Mouse (Mus musculus): ENCODE data around the gene Mad1l1. TPM values are rescaled to one million over a fixed set of nuclear protein-coding genes. Genes with fewer than 3 reads are reported as not detected.

The Mad1l1 gene
- polyA plus RNA-seq, 1 experiment from 2014 or later = 32.2 TPM

DNA sequence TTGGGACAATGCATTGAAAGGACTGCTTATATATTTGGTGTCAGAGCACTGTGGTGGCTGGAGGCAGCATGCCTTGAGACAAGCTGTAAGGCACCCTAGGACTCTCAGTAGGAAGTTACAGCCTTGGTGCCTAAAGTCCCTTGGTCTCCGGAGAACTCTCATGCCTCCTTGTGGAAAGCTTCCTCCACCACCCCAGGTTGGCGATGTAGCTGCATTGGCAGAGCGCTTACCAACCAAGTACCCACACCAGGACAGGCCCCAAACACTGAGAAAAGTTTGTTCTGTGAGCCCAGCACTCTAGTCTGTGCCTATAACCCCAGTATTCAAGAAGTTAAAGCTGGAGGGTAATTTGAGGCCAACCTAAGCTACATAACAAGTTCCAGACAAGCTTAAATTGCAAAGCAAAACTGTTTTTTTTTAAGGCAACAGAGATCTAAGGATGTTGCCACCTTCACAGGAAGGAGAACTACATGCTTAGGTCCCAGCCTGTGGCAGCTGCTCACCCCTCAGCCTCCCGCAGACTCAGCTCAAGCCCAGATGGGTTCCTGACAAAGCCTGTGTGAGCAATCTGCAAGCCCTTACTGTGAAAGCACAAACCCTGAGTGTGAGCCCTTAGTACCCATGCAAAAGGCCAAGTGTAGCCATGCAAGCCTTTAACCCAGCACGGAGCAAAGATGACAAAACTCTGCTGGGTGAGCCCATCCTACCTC is 50.2 kb downstream of the Mad1l1 start:
- H3K27ac ChIP-seq (ENCODE audit: low read depth, low read length) = no peak overlapping the region
- no peaks in the 10 kb centered on the region for H3K9me3 ChIP-seq (ENCODE audit: control insufficient read depth, low read length)
- H3K4me3 ChIP-seq (ENCODE audit: low read length) = no peak overlapping the region
- H3K9ac ChIP-seq (ENCODE audit: low read depth, low read length) = no peak overlapping the region
- H3K27me3 ChIP-seq (replicated peaks; ENCODE audit: control insufficient read depth, insufficient read depth, low read length) = no peaks in the 10 kb centered on the region
- H3K4me1 ChIP-seq (ENCODE audit: control insufficient read depth, insufficient read depth, low read depth, low read length) = no peaks in the 10 kb centered on the region
- no peak overlapping the region for H3K4me2 ChIP-seq (ENCODE audit: low read length)
- H3K36me3 ChIP-seq (ENCODE audit: control insufficient read depth, insufficient read depth, low read length) = no peaks in the 10 kb centered on the region
- no peak for ATAC-seq
- WGBS = 89% methylated on average over 5 of the region's 5 CpGs

DNA sequence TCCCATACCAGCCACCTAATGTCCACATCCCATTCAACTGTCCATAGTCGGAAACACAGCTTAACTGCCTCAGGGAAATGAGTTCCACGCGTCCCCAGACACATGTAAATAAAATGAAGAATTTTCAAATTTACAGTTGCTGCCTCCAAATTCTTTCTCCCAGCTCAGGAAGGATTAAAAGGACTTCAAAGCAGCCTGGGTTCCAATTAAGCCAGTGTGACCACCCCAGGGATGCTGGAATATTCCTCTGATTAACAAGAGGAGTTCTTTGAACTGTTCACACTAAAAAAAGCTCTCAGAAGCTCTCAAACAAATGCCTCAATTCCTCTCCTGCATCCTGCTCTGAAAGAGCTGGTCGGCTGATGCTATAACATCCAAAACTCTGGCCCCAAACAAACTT is 53.0 kb downstream of the Mad1l1 start:
- ATAC-seq = no peak
- Histone ChIP-seq H3K4me2 (ENCODE audit: low read length) (no peak overlapping the region), H3K9ac (ENCODE audit: low read depth, low read length) (no peak overlapping the region), H3K4me3 (ENCODE audit: low read length) (no peak overlapping the region), H3K9me3 (ENCODE audit: control insufficient read depth, low read length) (no peaks in the 10 kb centered on the region), H3K36me3 (ENCODE audit: control insufficient read depth, insufficient read depth, low read length) (no peaks in the 10 kb centered on the region), H3K27me3 (replicated peaks; ENCODE audit: control insufficient read depth, insufficient read depth, low read length) (no peaks in the 10 kb centered on the region), H3K4me1 (ENCODE audit: control insufficient read depth, insufficient read depth, low read depth, low read length) (peaks cover 16% of the 10 kb centered on the region), H3K27ac (ENCODE audit: low read depth, low read length) (no peak overlapping the region)
- WGBS = 72% methylated on average over 4 of the region's 4 CpGs

DNA sequence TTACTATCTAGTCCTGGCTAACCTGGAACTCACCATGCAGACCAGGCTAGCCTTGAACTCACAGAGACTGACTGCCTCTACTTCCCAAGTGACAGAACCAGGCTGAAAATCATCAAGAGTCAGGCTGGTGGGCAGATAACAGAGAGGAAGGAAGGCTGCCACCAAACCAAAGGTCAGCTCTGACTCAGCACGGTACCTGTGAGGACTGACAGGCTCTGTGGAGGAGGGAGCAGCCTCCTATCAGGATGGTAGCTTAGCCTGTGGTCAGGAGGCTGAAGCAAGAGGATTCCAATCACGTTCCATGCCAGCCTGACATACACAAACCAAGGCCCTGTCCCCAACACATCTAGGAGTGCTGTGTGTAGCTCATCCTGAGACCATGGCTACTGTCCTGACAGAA is 54.3 kb downstream of the Mad1l1 start:
- Histone ChIP-seq H3K9me3 (ENCODE audit: control insufficient read depth, low read length) (no peaks in the 10 kb centered on the region), H3K36me3 (ENCODE audit: control insufficient read depth, insufficient read depth, low read length) (no peaks in the 10 kb centered on the region), H3K27ac (ENCODE audit: low read depth, low read length) (no peak overlapping the region), H3K27me3 (replicated peaks; ENCODE audit: control insufficient read depth, insufficient read depth, low read length) (no peaks in the 10 kb centered on the region), H3K4me2 (ENCODE audit: low read length) (no peak overlapping the region), H3K9ac (ENCODE audit: low read depth, low read length) (no peak overlapping the region), H3K4me3 (ENCODE audit: low read length) (no peak overlapping the region), H3K4me1 (ENCODE audit: control insufficient read depth, insufficient read depth, low read depth, low read length) (peaks cover 16% of the 10 kb centered on the region)
- 89% methylated on average over 2 of the region's 2 CpGs for WGBS
- ATAC-seq = no peak

DNA sequence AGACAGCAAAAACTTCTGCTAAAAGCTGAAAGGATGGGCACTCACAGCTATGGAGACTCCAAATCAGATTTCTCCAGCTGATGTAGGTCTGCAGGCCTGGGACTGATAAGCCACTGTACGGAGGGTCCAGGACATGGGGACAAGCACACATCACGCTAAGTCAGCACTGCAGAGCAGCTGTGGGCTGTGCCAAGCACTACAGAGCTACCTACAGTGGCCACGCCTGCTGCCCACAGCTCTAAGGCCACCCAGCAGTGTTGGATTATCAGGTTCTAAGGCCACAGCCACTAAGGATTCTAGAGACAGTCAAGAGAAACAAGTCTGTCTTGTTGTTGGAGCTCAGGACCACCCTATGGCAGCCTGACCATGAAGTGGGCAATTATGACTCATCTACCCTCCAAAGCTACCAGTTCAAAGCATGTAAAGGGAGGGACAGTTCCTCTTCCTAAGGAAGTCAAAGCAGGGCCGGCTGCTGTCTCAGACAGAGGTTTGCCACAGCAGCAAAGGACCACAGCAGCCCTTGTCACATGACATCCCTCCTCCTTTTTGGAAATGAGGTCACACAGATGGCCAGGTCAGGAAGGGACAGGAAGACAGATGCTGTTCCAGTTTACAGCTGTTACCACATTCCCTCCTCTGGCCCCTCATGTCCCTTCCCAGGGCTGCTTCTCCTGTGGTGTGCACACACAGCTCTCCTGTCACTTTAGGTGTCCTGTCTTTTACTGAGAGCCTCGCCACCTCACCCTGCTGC is 56.4 kb downstream of the Mad1l1 start:
- Histone ChIP-seq H3K36me3 (ENCODE audit: control insufficient read depth, insufficient read depth, low read length) (no peaks in the 10 kb centered on the region), H3K4me1 (ENCODE audit: control insufficient read depth, insufficient read depth, low read depth, low read length) (peaks cover 16% of the 10 kb centered on the region), H3K4me3 (ENCODE audit: low read length) (no peak overlapping the region), H3K27ac (ENCODE audit: low read depth, low read length) (peak overlapping the region; percentile 55), H3K4me2 (ENCODE audit: low read length) (no peak overlapping the region), H3K27me3 (replicated peaks; ENCODE audit: control insufficient read depth, insufficient read depth, low read length) (no peaks in the 10 kb centered on the region), H3K9me3 (ENCODE audit: control insufficient read depth, low read length) (no peaks in the 10 kb centered on the region), H3K9ac (ENCODE audit: low read depth, low read length) (0 out of 2 replicates have a peak overlapping the region, but pooled peaks have one; percentile 13)
- 68% methylated on average over 5 of the region's 5 CpGs for WGBS
- ATAC-seq = peak; percentile 58

DNA sequence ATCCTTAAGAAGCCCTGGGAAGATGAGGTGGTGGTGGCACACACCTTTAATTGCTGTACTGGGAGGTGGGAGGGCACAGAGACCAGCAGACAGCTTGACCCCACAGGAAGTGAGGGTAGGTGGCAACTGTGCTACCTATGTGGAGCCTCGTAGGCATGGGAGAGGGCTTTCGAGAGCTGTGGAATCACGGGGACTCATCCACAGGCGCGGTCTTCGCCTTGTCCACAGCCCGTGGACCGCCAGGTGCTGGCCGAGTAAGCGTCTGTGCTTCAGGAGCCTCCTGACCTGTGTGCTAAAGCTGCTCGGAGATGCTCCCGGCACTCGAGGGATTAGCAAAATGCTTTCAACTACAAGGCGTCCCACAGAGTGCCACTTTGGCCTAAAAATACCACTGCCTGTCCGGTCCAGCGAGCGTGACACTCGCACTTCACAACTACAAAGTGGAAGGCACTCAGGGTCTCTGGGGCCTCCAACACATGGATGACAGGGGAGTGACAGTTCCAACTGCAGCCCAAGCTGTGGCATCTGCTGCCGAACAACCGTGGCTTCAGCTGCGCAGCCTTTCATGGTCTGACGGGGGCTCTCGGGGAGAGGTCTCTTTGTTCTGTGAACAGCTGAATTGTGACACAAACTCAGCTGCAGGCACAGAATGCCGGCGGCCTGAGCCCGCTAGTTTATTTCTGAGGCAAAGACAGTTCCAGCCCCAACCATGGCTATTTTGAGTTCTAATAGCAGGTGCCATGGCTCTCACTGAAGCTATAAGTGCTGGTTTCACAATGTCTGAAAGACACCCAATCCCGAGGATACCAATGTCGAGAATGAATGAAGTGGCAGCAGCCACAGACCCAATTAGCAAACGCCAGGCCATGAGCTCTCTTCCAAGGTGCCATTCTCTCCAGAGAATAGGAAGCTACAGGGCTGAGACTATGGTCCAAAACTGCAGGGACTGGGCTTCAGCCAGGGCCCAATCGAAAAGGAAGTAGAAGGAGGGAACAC is 57.3 kb downstream of the Mad1l1 start:
- Histone ChIP-seq H3K9ac (ENCODE audit: low read depth, low read length) (peak overlapping the region; percentile 13; the same call in 1 of the 2 replicates), H3K4me3 (ENCODE audit: low read length) (no peak overlapping the region), H3K27me3 (replicated peaks; ENCODE audit: control insufficient read depth, insufficient read depth, low read length) (no peaks in the 10 kb centered on the region), H3K27ac (ENCODE audit: low read depth, low read length) (peak overlapping the region; percentile 55), H3K4me1 (ENCODE audit: control insufficient read depth, insufficient read depth, low read depth, low read length) (peaks cover 16% of the 10 kb centered on the region), H3K9me3 (ENCODE audit: control insufficient read depth, low read length) (no peaks in the 10 kb centered on the region), H3K4me2 (ENCODE audit: low read length) (no peak overlapping the region), H3K36me3 (ENCODE audit: control insufficient read depth, insufficient read depth, low read length) (no peaks in the 10 kb centered on the region)
- ATAC-seq = peak; percentile 76
- 24% methylated on average over 30 of the region's 30 CpGs for WGBS

DNA sequence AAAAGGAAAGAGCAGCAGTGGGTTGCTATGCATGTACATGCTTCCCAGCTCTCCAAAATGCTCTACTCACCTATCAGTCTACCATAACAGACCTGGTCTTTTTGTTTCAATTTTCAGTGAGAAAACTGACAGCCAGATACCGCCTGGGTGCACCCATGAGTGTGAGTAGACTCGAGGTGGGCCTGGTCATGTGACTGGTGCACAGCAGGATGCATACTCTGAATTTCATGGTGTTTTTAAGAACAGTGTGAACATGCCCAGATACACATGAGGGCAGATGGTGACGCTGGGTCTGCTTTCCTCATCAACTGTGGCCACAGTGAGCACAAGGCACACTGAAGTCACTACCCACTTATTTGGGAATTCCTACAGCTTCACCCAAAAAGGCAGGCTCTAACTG is 59.0 kb downstream of the Mad1l1 start:
- Histone ChIP-seq H3K4me3 (ENCODE audit: low read length) (no peak overlapping the region), H3K27ac (ENCODE audit: low read depth, low read length) (no peak overlapping the region), H3K4me1 (ENCODE audit: control insufficient read depth, insufficient read depth, low read depth, low read length) (peaks cover 16% of the 10 kb centered on the region), H3K4me2 (ENCODE audit: low read length) (no peak overlapping the region), H3K36me3 (ENCODE audit: control insufficient read depth, insufficient read depth, low read length) (no peaks in the 10 kb centered on the region), H3K9ac (ENCODE audit: low read depth, low read length) (no peak overlapping the region), H3K9me3 (ENCODE audit: control insufficient read depth, low read length) (no peaks in the 10 kb centered on the region), H3K27me3 (replicated peaks; ENCODE audit: control insufficient read depth, insufficient read depth, low read length) (no peaks in the 10 kb centered on the region)
- no peak for ATAC-seq
- WGBS = 69% methylated on average over 3 of the region's 3 CpGs

DNA sequence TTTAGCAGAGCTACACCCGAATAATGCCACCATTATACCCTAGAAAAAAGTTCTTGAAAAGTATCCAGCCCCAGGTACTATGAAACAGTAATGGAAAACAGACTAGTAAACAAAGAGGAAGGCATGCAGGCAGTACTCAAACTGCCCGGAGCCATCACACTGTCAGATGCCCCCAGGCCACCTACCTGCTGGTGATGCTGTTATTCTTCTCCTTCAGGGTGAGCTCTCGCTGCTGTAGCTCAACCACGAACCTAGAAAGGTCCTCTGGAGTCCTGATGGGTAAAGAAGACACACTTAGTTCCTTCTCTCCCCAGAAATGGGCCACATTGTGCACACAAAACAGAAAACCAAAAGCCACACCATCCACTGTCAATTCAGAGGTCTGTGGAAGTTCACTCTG is 60.0 kb downstream of the Mad1l1 start:
- no peak overlapping the region for H3K9ac ChIP-seq (ENCODE audit: low read depth, low read length)
- WGBS = 88% methylated on average over 4 of the region's 4 CpGs
- ATAC-seq = no peak
- no peak overlapping the region for H3K4me3 ChIP-seq (ENCODE audit: low read length)
- H3K36me3 ChIP-seq (ENCODE audit: control insufficient read depth, insufficient read depth, low read length) = no peaks in the 10 kb centered on the region
- peaks cover 16% of the 10 kb centered on the region for H3K4me1 ChIP-seq (ENCODE audit: control insufficient read depth, insufficient read depth, low read depth, low read length)
- no peaks in the 10 kb centered on the region for H3K9me3 ChIP-seq (ENCODE audit: control insufficient read depth, low read length)
- H3K4me2 ChIP-seq (ENCODE audit: low read length) = no peak overlapping the region
- H3K27ac ChIP-seq (ENCODE audit: low read depth, low read length) = no peak overlapping the region
- no peaks in the 10 kb centered on the region for H3K27me3 ChIP-seq (replicated peaks; ENCODE audit: control insufficient read depth, insufficient read depth, low read length)

DNA sequence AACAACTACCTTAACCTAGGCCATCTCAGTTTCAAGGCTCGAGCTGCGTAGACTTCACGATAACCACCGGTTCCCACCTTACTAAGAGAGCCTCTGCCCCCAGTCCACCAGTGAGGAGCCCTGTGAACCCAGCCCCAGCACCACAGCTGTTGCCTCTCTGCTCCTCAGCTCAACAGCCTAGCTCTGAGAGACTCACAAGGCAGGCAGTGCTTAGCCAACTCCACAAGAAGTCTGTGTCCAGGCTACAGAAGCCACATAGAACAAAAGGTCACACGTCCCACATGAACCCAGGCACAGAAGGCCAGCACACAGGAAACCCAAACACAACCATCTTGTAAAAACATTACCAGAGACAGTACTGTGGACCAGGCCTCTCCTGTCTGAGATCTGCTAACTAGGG is 62.7 kb downstream of the Mad1l1 start:
- H3K27me3 ChIP-seq (replicated peaks; ENCODE audit: control insufficient read depth, insufficient read depth, low read length) = no peaks in the 10 kb centered on the region
- no peaks in the 10 kb centered on the region for H3K9me3 ChIP-seq (ENCODE audit: control insufficient read depth, low read length)
- peaks cover 2% of the 10 kb centered on the region for H3K4me1 ChIP-seq (ENCODE audit: control insufficient read depth, insufficient read depth, low read depth, low read length)
- no peak for ATAC-seq
- no peak overlapping the region for H3K27ac ChIP-seq (ENCODE audit: low read depth, low read length)
- no peaks in the 10 kb centered on the region for H3K36me3 ChIP-seq (ENCODE audit: control insufficient read depth, insufficient read depth, low read length)
- 89% methylated on average over 5 of the region's 5 CpGs for WGBS
- H3K4me2 ChIP-seq (ENCODE audit: low read length) = no peak overlapping the region
- H3K9ac ChIP-seq (ENCODE audit: low read depth, low read length) = no peak overlapping the region
- no peak overlapping the region for H3K4me3 ChIP-seq (ENCODE audit: low read length)

DNA sequence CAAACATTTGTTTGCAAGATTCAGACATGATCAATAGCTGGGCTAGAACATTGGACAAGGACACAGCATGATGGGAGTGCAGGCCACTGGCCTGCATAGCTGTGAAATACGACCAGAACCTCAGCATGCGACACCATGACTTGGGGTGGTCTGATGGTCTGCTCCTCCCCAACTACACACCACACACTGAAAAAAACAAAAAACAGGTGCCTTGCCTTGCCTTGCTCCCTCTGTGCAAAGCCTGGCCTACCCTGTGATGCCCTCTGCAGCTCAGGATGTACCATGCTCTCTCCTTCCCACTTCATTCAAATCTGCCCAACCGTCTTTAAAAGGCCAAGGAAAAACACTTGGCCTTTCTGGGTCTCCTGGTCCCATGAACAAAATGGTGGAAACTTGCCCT is 63.3 kb downstream of the Mad1l1 start:
- no peak for ATAC-seq
- H3K4me2 ChIP-seq (ENCODE audit: low read length) = no peak overlapping the region
- no peak overlapping the region for H3K4me3 ChIP-seq (ENCODE audit: low read length)
- no peaks in the 10 kb centered on the region for H3K36me3 ChIP-seq (ENCODE audit: control insufficient read depth, insufficient read depth, low read length)
- no peak overlapping the region for H3K27ac ChIP-seq (ENCODE audit: low read depth, low read length)
- no peak overlapping the region for H3K9ac ChIP-seq (ENCODE audit: low read depth, low read length)
- WGBS = 89% methylated on average over 3 of the region's 3 CpGs
- H3K9me3 ChIP-seq (ENCODE audit: control insufficient read depth, low read length) = no peaks in the 10 kb centered on the region
- no peaks in the 10 kb centered on the region for H3K27me3 ChIP-seq (replicated peaks; ENCODE audit: control insufficient read depth, insufficient read depth, low read length)
- no peaks in the 10 kb centered on the region for H3K4me1 ChIP-seq (ENCODE audit: control insufficient read depth, insufficient read depth, low read depth, low read length)
